Mouse (Mus musculus): Measurements from ENCODE around the gene Afap1. TPM values are rescaled to one million over a fixed set of nuclear protein-coding genes. Genes with fewer than 3 reads are reported as not detected.

Gene Afap1
- total RNA-seq, 2 experiments from 2014 or later, result 2.0 to 2.7 TPM

DNA sequence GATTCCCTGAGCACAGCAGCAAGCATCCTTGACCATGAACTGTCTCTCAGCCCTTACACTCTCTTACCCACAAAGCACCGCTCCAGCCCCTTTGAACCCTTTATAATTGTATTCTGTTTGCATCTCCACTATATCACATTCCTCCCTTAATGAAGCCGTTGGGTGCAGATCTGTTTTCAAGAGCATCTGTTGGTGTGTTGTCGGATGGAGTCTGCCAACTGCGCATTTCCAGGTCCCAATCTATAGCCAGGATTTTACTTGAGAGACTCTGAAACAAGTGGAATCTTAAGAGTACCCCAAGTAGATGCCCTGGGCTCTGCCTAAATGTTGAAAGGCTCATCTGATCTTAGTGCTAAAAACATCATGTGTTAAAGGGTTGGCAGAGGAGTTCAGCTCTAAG lies 3.4 kb downstream of the Afap1 start:
- no peak for ATAC-seq (ENCODE audit: poor library complexity, severe bottlenecking)

- ATAC-seq (ENCODE audit: poor library complexity, severe bottlenecking), result no peak
Observed at GRCm38 (mm10) chr5:35897147-35897546, 4.0 kb downstream of the Afap1 start.

- no peak for ATAC-seq (ENCODE audit: poor library complexity, severe bottlenecking)
Observed at GRCm38 (mm10) chr5:35898114-35898513, 5.0 kb downstream of the Afap1 start.

- peak; percentile 53 for ATAC-seq (ENCODE audit: poor library complexity, severe bottlenecking)
Observed at GRCm38 (mm10) chr5:35898994-35899393, 5.9 kb downstream of the Afap1 start.

DNA sequence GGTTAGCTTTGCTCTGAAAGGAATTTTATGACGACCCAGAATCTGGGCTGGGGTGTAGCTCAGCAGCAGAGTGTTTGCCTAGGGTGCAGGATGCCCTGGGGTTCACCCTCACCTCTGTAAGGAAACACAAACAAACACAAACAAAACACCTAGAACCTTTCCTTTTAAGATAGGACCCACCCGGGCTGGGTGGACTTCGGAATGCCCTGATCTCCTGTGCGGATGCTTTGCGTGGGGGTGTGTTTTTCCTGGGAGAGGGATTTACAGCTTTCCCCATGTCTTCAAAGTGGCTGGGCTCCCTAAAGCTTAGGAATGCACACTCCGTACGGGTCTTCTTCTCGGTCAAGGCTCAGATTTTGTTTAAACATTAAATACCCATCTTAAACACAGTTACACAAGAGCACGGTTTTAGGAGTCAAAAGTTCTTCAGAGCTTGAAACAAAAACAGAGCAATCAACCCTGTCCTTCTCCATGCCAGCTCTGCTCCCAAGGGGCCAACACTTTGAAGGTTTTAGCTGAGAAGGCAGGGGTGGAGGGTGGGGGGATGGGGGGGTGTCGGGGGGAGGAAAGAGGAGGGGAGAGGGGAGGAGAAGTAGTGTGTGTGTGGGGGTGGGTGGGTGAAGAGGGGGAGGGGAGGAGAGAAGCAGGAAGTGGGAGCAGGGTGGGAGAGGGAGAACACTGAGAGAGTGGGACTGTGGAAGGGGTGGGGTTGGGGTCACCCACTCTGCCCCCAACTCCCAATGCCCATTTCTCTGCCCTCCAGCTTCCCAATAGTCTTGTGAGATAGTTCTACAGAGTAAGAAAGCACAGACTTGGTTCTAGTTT lies 7.5 kb downstream of the Afap1 start:
- ATAC-seq (ENCODE audit: poor library complexity, severe bottlenecking), result no peak

DNA sequence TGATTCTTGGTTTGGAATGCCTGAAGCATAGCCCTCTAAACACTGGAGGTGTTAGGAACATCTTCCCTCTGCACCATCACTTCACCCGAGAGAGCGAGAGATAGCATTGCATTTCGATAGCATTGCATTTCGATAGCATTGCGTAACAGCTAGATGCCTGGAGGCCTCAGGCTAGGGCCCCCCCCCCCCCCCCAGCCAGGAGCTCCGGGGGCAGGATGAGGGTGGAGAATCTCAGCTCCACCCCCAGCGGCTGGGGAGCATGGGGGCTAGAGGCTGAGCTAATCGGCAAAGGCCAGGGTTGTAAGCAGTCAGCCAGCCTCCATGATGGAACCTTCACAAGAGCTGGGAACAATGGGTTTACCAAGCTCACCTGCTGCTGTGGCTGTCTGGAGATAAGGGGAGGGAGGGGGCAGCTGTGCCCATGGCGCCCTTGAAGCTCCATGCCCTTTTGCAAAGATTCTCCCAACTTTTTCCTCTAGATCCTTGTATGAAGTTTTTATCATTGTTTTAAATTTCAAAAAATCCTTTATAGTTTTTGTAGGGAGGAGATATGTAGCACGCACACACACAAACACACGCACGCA lies 8.2 kb downstream of the Afap1 start:
- no peak for ATAC-seq (ENCODE audit: poor library complexity, severe bottlenecking)

DNA sequence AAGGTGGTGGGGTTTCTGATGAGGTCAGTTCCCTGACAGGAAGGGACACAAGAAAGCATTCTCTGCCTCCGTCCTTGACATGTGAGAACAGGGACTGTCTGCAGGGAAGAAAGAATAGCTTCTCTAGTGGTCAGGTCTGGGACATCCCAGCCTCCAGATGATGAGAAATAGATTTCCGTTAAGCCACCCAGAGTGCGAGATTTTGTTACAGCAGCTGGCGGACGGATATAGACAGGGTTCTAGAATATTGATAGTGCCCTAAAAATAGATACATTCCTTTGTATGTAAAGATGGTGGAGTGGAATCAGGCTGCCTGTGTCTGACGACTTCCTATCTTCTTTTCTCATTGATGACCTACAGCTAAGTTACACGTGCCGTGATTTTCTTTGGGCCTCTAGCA lies 10.3 kb downstream of the Afap1 start:
- no peak for ATAC-seq (ENCODE audit: poor library complexity, severe bottlenecking)

DNA sequence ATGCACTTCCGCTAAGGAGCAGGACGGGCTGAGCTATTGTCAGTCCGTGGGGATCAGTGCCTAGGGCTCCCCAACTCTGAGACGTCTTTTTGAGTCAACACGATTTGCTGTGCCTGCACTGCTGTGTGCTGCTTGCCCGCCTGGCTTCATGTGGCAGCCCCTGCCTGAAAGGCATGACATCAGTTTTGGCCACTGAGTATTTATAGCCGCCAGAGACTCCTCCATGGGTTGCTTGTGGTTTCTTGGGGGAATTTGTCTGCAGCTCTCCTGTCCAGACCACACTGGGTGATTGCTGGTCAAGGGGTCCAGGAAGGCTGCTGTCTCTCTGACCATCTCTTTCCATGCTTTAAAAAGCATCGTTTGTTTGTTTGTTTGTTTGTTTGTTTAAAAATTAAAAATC lies 12.2 kb downstream of the Afap1 start:
- ATAC-seq (ENCODE audit: poor library complexity, severe bottlenecking), result no peak

GRCm38 (mm10) chr5:35907090-35907489 lies 14.0 kb downstream of the Afap1 start:
- ATAC-seq (ENCODE audit: poor library complexity, severe bottlenecking), result no peak

DNA sequence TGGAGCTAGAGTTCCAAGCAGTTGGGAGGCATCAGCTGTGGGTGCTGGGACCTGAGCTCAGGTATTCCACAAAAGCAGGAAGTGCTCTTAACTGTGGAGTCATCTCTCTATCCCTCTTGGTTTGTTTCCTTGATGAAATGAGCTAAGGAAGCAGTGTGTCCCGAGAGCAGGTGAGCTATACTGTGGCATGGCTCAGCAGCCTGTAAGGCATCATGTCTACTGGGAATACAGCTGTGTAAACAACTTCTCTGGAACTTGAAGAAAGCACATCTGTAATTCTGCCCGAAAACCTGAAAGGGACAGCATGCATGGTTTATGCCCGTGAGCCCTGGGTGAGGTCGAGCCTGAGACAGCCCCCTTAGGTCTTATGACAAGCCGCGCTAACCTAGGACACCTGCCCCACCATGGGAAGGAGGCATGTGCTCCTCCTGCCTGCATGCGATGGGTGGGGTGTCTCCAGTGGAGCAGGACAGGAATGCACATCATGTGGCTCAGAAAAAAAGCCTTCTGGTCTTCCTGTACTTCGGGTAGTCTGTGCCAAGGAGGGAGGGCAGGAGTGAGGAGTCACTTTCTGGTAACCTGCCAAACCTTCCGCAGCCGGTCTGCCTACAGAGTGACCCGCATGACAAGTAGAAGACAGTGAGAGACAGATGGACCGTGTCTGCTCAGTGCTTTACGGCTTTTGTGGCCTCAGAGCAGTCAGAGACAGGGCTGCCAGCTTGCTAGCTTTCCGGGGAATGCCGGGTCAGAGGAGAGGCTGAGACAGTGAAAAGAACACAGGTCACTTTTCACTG lies 14.7 kb downstream of the Afap1 start:
- ATAC-seq (ENCODE audit: poor library complexity, severe bottlenecking), result no peak

GRCm38 (mm10) chr5:35908626-35909443 lies 15.7 kb downstream of the Afap1 start:
- no peak for ATAC-seq (ENCODE audit: poor library complexity, severe bottlenecking)

- ATAC-seq (ENCODE audit: poor library complexity, severe bottlenecking), result no peak
Observed at GRCm38 (mm10) chr5:35915629-35916300, 22.6 kb downstream of the Afap1 start.

DNA sequence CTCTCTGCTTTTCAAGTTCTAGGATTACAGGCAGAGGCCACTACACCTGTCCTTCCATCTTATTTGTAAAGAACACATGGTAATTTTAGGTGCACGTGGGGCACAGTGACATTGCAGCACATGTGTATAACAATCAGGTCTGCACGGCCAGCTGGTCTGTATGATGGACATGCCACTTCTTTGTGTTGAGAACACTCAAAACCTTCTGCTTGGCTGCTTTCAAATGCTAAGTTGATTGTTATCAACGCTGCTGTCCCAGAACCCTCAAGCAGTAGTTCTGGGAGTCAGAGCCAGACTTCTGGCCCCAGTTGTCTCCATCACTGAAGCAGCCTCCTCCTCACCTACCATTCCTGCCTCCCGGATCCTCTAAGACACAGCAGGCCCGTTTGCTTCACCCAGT lies 23.5 kb downstream of the Afap1 start:
- no peak for ATAC-seq (ENCODE audit: poor library complexity, severe bottlenecking)

GRCm38 (mm10) chr5:35918387-35918786 lies 25.3 kb downstream of the Afap1 start:
- ATAC-seq (ENCODE audit: poor library complexity, severe bottlenecking), result no peak

DNA sequence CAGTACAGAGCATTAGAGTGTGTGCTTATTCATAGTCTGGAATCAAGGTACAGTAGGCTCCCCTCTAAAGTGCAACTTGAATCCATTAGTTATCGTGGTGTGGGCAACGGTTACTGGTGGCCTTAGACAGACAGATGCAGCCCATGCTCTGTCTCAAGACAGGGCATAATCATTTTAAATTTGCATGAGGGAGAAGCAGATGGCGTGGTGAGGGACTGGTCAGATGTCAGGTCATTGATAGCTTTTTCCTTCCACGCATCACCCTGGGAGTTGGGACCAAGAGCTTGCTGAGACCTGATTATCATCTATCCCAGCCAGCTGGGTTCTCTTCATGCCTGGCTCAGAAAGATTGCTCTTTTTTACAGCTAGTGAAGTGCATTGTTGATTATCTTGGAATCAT lies 27.0 kb downstream of the Afap1 start:
- no peak for ATAC-seq (ENCODE audit: poor library complexity, severe bottlenecking)

DNA sequence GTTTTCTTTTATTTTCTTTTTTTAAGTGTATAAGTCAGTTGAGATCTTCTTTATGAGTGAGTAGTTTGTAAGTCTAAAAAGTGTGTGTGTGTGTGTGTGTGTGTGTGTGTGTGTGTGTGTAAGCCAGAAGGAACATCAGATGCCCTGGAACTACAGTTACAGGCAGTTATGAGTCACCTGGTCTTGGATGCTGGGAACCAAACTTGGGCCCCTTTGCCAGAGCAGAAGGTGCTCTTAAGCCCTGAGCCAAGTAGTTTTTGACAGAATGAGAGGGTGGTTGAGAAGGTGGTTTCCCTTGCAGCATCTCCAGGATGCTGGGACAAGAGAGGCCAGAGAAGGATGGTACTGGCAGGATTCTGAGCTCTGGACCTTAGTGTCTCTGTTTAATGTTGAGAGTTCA lies 27.4 kb downstream of the Afap1 start:
- ATAC-seq (ENCODE audit: poor library complexity, severe bottlenecking), result no peak

DNA sequence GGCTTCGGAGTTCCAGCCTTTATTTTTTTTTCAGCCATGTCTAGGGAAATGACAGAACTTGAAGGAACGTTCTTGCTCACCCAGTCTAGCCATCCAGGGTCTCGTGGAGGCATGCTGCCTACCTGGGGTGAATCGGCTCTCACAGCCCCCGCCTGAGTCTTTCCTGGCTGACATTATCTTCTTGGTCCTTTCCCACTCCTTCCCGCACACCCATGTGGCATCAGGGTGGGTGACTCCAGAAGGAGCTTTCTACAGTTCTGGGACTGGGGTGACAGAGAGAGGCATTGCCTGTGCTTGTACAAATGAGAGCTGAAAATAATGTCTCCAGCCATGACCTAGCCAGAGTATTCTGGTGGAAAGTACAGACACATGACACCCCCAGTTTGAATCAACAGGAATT lies 28.0 kb downstream of the Afap1 start:
- ATAC-seq (ENCODE audit: poor library complexity, severe bottlenecking), result no peak

DNA sequence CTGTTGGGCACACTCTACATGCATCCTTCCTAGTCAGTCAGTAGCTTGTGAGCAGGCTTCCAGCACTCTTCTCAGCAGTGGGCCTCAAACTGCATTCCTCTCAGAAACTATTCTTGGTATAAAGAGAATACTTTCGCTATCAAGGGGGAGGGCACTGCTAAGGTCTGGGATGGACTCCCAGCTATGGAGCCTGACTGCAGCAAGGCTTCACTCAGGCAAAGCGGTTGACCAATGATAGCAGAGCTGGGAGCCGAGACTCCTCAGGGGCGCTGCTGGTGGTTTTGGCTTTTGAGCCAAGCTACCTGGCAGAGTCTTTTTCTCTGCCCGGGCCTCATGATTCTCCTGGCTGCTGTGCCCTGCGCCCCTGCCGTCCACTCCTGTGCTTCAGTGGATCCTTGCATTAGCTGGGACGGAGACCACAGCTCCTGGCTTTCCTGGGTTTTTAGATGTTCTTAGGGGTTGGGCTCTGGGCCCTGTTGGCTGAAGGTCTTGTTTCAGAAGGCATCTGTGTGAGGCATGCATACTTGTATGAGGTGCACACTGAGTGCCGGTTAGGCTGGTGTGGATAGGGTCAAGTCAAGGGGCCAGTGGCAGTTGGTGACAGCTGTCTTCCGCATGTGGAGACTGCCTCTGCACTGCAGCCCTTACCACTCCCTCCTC lies 28.6 kb downstream of the Afap1 start:
- no peak for ATAC-seq (ENCODE audit: poor library complexity, severe bottlenecking)

GRCm38 (mm10) chr5:35923448-35923847 lies 30.3 kb downstream of the Afap1 start:
- ATAC-seq (ENCODE audit: poor library complexity, severe bottlenecking), result no peak

DNA sequence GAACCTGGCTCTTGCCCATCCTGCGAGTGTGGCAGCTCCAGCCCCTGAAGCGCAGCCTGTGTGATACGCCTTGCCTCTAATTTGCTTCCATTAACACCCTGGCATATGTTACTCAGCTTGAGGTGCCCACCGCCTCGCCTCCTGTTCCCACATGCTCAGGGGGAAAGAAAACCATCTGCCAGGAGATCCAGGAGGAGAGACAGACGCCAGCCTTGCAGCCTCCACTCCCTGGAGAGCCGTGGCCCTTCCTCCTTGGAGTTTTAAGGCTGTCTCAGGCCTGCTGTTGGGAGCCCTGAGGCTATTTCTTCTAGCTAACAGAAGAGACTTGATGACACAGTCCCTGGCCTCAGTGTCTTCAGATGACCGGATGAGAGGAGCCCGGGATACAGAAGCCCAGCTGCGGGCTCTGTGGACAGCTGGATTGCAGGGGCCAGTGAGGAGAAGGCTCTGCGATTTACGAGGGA lies 32.1 kb downstream of the Afap1 start:
- ATAC-seq (ENCODE audit: poor library complexity, severe bottlenecking), result no peak
